Mouse (Mus musculus) liver, embryonic 16.5 days (tissue): Measurements from ENCODE around the gene Commd6. TPM values are rescaled to one million over a fixed set of nuclear protein-coding genes. Genes with fewer than 3 reads are reported as not detected.
A peak's percentile ranks its signal among the peaks of the same experiment; 100 is the strongest.

Source experiments
- ATAC-seq: fragments of 200-750 bp; cut with Nextera tagmentation; 2 replicates; pipeline ENCODE4 v1.8.0; 2017; ENCODE audit warnings: low read depth, mild to moderate bottlenecking, moderate number of reproducible peaks, moderate library complexity
- H3K27ac ChIP-seq: fragments of 300-500 bp; sonication (generic); 2 replicates; pipeline ENCODE4 v1.5.1; 2014; ENCODE audit warnings: mild to moderate bottlenecking, low read length
- H3K27me3 ChIP-seq: fragments of 300-500 bp; sonication (generic); 2 replicates; pipeline ENCODE4 v1.6.1; 2014; ENCODE audit warnings: low read depth, low read length, mixed read lengths; ENCODE audit not compliant: control insufficient read depth, insufficient read depth
- H3K36me3 ChIP-seq: fragments of 300-500 bp; sonication (generic); 2 replicates; pipeline ENCODE4 v1.6.1; 2014; ENCODE audit warnings: mild to moderate bottlenecking; ENCODE audit not compliant: control insufficient read depth, insufficient read depth
- H3K4me1 ChIP-seq: fragments of 300-500 bp; sonication (generic); 2 replicates; pipeline ENCODE4 v1.6.1; 2014; ENCODE audit warnings: low read depth, low read length, mixed read lengths; ENCODE audit not compliant: control insufficient read depth
- H3K4me2 ChIP-seq: fragments of 300-500 bp; sonication (generic); 2 replicates; pipeline ENCODE4 v1.6.1; 2014; ENCODE audit warnings: low read depth, low read length, mixed read lengths
- H3K4me3 ChIP-seq: fragments of 300-500 bp; sonication (generic); 2 replicates; pipeline ENCODE4 v1.5.1; 2014; ENCODE audit warnings: low read depth, mild to moderate bottlenecking, low read length
- H3K9ac ChIP-seq: fragments of 300-500 bp; sonication (generic); 2 replicates; pipeline ENCODE4 v1.6.1; 2014; ENCODE audit warnings: low read depth, low read length
- H3K9me3 ChIP-seq: fragments of 300-500 bp; sonication (generic); replicated peaks from 2 replicates; pipeline ENCODE4 v1.6.1; 2016; ENCODE audit warnings: low read length; ENCODE audit not compliant: control insufficient read depth
- WGBS: fragments of 180-500 bp; shearing (Covaris S2); extraction: QIAGEN DNeasy Blood & Tissue Kit; methylation state at CpG from one replicate; pipeline ENCODE4 v1.1.7; 2014; ENCODE audit not compliant: insufficient replicate concordance; 5-methylcytosine and 5-hydroxymethylcytosine counted together
- polyA plus RNA-seq: library from polyadenylated mRNA; unstranded; fragments of >200 nt; fragmentation: Nextera tagmentation; extraction: Ambion mirVana; gene quantifications from 2 replicates; pipeline ENCODE4 v1.2.1, GENCODE M21; 2015

Gene Commd6
- polyA plus RNA-seq, 1 experiment from 2014 or later = 35.7 TPM

DNA sequence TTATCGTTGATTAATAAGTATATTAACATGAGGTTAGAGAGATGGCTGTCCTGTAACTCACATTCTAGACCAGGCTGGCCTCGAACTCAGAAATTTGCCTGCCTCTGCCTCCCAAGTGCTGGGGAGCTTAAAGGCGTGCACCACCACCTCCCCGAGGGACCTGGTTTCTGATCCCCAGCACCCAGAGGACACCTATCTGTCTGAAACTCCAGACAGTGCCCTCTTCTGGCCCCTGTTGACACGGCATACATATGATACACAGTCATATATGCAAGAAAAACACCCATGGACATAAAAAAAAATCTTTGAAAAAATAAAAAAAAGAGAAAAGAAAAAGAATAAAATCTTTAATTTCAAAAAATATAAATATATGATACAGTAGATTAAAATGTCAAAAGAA is 22.8 kb downstream of the Commd6 start:
- Histone ChIP-seq H3K27me3 (no peaks in the 10 kb centered on the region), H3K9ac (no peak overlapping the region), H3K9me3 (no peaks in the 10 kb centered on the region), H3K4me3 (no peak overlapping the region), H3K4me2 (no peak overlapping the region), H3K36me3 (no peaks in the 10 kb centered on the region), H3K4me1 (no peaks in the 10 kb centered on the region), H3K27ac (no peak overlapping the region)
- WGBS = 61% methylated on average over 5 of the region's 5 CpGs
- ATAC-seq = no peak

DNA sequence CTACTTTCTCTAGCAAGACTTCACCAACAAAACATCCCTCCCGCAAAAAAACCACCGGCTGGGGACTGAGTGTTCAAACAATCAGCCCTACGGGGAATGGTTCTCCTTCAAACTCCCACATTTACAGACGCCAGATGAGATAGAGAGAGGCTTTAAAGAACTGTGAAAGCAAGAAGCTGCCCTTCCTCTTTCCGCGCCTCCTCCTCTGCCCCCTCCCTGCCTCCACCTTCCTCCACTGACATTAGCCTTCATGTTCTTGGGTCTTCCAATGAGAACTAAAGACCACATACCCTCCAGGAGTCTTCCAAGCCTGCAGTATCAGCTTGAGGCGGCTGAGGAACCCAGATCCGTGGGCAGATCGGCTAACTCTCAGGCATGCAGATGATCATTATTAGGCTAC is 24.3 kb downstream of the Commd6 start:
- no peaks in the 10 kb centered on the region for H3K36me3 ChIP-seq
- no peaks in the 10 kb centered on the region for H3K27me3 ChIP-seq
- H3K9me3 ChIP-seq = no peaks in the 10 kb centered on the region
- H3K4me2 ChIP-seq = no peak overlapping the region
- H3K27ac ChIP-seq = no peak overlapping the region
- WGBS = 36% methylated on average over 9 of the region's 9 CpGs
- ATAC-seq = no peak
- H3K4me1 ChIP-seq = no peaks in the 10 kb centered on the region
- H3K9ac ChIP-seq = no peak overlapping the region
- H3K4me3 ChIP-seq = no peak overlapping the region

DNA sequence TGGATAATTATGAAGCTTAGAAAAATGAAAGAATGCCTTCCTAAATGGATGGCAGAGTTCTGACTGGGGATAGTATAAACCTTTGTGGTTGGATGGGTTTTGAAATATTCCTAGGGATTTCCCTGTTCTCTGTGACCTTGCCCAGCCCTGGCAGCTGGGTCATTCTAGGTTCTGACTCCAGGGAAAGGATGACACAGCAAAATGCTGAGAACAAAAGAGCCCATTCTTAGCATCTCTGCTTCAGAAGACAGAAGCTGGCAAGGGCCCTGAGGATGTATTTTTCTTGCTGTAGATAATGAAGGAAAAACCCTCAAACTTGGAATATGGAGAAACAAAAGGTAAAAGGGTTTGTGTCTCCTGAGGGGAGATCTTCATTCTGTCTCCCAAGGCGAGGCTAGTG is 27.3 kb downstream of the Commd6 start:
- Histone ChIP-seq H3K4me1 (no peaks in the 10 kb centered on the region), H3K4me3 (no peak overlapping the region), H3K9me3 (no peaks in the 10 kb centered on the region), H3K4me2 (no peak overlapping the region), H3K27me3 (peaks cover 7% of the 10 kb centered on the region), H3K27ac (no peak overlapping the region), H3K9ac (no peak overlapping the region), H3K36me3 (no peaks in the 10 kb centered on the region)
- no peak for ATAC-seq
- 48% methylated on average over 1 of the region's 1 CpGs for WGBS

DNA sequence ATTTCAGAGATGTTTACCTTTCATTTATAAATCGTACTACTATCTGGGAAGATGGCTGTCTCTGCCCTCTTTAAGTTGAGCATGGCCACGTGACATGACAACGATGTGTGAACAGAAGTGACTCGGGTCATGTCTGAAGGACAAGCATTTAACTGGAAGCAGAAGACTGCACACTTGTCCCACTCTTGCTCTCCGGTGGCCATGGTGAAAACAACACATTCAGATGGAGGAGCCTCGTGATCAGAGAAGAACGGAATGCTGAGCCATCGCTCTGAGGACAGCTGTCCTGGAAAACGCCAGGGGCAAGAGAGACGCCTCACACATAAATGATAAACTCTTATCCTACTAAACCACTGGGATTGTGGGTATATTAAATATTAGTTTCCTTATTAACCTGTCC is 29.8 kb downstream of the Commd6 start:
- Histone ChIP-seq H3K9ac (no peak overlapping the region), H3K27ac (no peak overlapping the region), H3K4me2 (no peak overlapping the region), H3K36me3 (no peaks in the 10 kb centered on the region), H3K9me3 (no peaks in the 10 kb centered on the region), H3K27me3 (peaks cover 17% of the 10 kb centered on the region), H3K4me1 (no peaks in the 10 kb centered on the region; the same call in 1 of the 2 replicates), H3K4me3 (no peak overlapping the region)
- no peak for ATAC-seq
- 65% methylated on average over 10 of the region's 10 CpGs for WGBS

DNA sequence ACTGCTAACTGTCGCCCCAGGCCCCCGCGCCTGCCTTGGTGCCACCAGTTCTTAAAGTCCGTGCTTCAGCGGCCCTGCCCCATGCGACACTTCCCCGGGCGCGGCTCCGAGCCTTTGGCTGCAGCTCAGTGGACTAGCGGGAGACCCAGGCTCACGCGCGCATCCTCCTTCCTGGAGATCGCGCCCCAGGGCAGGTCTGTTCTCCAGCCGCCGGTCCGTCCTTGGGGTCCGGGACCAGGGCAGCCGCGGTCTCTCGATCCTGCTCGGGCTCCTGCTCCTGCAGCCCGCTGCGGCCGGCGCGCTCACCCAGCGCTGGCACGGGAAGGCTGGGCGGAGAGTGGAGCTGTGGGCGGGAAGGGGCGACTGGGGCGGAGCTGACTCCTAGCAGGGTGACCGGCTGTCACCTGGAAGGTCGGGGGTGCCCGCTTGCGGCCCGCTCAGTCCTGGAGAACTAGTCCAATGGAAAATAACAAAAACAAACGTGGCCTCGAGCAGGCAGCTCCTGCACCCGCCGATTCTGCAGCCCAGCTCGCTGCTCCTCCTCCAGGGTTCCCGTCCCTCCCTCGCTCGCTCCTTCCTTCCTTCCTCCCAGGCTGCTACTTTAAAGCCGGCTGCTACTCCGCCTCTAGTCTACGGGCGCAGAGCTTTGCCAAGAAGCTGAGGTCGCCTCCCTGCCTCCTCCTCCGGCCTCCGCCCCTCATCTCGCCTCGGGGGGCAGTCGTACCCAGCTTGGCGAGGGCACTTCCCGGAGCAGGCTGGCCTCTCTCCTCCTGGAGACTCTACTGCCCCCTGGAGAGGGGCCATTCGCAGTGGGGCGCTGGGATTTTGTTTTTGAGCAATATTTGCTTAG is 31.7 kb downstream of the Commd6 start, which contains the start of gene Tbc1d4:
Tbc1d4 (minus strand) TSS at position 673 of the 850 bp plus-strand sequence.
- under 1% methylated on average over 62 of the region's 62 CpGs for WGBS
- Histone ChIP-seq H3K36me3 (no peaks in the 10 kb centered on the region), H3K4me2 (peak within 1 kb of the TSS; percentile 60), H3K9ac (no peak within 1 kb of the TSS; the same call in 1 of the 2 replicates), H3K27me3 (peaks cover 17% of the 10 kb centered on the region), H3K9me3 (no peaks in the 10 kb centered on the region), H3K4me3 (peak within 1 kb of the TSS; percentile 63), H3K27ac (no peak within 1 kb of the TSS), H3K4me1 (no peaks in the 10 kb centered on the region; the same call in 1 of the 2 replicates)
- peak; percentile 76 for ATAC-seq

DNA sequence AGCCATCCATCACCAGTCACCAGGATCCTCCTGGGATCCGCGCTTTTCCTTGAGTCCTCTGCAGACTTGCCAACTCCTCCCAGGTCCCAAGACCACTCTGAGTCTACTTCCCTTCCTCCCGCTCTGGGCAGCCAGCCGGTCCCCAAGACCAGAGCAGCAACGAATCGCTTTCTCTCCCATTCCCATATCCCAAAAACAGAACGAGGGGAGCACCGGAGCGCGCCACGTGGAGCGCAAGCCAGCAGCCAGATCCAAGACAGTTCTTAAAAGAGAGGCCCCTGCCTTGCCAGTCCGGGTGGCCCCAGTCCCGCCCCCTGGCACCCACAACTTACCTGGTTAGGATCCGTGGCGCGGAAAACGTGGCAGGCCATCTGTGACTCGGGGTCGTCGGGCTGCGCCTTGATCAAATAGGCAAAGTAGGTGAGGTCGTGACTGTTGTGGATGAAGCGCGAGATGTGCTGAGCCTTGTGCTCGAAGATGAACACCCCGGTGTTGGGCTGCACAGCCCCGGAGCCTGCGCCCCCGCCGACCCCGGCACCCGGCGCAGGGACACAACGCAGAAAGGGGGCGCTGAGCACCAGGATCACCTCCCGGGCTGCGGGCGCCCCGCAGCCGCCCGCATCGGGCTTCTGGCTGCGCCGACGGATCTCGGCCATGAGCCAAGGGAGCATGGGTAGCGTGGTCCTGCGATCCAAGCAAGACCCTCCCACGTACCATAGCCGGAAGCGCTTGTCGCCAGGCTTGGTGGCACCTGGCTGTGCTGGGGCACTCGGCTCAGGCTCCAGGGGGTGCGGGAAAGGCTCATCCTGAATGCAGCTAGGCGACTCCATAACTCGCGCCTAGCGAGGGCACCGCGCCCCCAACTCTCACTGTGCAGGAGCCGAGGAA is 32.6 kb downstream of the Commd6 start:
- H3K27me3 ChIP-seq = peaks cover 17% of the 10 kb centered on the region
- H3K9me3 ChIP-seq = no peaks in the 10 kb centered on the region
- no peak; the same call in 1 of the 2 replicates for ATAC-seq
- no peak overlapping the region for H3K9ac ChIP-seq
- no peak overlapping the region for H3K27ac ChIP-seq
- peak overlapping the region; percentile 63 for H3K4me3 ChIP-seq
- under 1% methylated on average over 57 of the region's 62 CpGs for WGBS
- peak overlapping the region; percentile 60 for H3K4me2 ChIP-seq
- H3K36me3 ChIP-seq = no peaks in the 10 kb centered on the region
- H3K4me1 ChIP-seq = no peaks in the 10 kb centered on the region; the same call in 1 of the 2 replicates

DNA sequence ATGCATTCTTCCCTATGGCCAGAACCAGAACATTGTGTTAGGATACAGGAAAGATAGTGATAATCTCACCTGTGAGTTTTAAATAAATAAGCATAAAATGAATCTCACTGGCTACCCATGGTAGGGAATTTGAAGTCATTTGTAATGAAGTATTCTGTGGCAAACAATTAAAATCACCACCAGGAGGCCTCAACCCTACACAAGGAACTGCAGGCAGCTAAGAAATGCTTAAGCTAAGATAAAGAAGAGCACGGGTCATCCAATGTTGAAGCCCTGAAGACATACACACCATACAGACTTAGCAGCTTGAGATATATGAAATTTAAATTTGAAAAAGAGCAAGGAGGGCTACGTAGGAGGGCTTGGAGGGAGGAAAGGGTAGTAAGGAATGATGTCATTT is 34.6 kb downstream of the Commd6 start:
- Histone ChIP-seq H3K4me1 (no peaks in the 10 kb centered on the region; the same call in 1 of the 2 replicates), H3K4me3 (no peak overlapping the region), H3K9me3 (no peaks in the 10 kb centered on the region), H3K27ac (no peak overlapping the region), H3K9ac (no peak overlapping the region), H3K4me2 (no peak overlapping the region), H3K36me3 (no peaks in the 10 kb centered on the region), H3K27me3 (peaks cover 17% of the 10 kb centered on the region)
- 42% methylated on average over 2 of the region's 2 CpGs for WGBS
- ATAC-seq = no peak

DNA sequence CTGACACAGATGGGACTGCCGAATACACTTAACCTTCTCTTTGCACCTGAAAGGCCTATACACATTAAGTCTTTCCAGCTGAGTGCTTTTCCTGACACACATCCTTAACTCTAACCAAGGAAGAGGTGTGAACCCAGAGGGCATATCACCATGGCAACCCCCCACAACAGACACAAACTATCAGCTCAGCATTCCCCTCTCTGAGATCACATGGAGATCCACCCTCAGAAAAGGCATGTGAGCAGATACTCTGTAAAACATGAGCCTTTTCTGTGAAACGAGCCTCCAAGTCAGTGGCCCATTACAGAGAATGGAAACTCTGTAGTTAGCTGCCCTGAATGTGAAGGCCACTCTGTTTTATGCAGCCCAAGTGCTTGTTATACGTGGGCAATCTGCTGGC is 37.6 kb downstream of the Commd6 start:
- Histone ChIP-seq H3K27me3 (peaks cover 6% of the 10 kb centered on the region), H3K9ac (no peak overlapping the region), H3K36me3 (no peaks in the 10 kb centered on the region), H3K4me2 (no peak overlapping the region), H3K4me1 (no peaks in the 10 kb centered on the region), H3K27ac (no peak overlapping the region), H3K9me3 (no peaks in the 10 kb centered on the region), H3K4me3 (no peak overlapping the region)
- ATAC-seq = no peak
- 65% methylated on average over 3 of the region's 3 CpGs for WGBS
